Mouse (Mus musculus): ENCODE measurements around the gene Jam3.

DNA sequence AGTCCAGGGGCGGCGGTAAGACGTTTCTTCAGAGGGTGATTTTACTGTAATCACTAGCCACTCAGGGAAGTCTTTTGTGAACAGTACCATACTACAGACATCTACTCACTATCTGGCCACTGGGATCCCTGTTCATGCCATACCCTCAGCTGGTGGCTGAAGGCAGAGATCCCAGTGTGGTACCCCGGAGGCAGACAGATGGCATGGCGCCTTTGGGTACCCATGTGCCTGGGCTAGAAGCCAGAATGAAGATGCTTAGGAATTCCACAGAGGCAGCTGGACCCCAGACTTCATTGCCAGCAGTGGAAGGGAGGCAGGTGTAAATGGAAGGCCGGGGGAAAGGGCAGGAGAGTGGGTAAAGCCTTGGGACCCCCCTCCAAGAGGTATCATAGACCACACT is 49.0 kb upstream of the Jam3 start:
- TF ChIP-seq CTCF (IDR thresholded peaks at IDR 0.05; ENCODE audit: low read depth, low read length) (no peak), POLR2A (IDR thresholded peaks at IDR 0.05; ENCODE audit: extremely low read depth, insufficient read depth, low read length) (no peak)
